Mouse (Mus musculus) limb, embryonic 12.5 days (tissue): ENCODE results near the gene Jmjd1c. TPM values are rescaled to one million over a fixed set of nuclear protein-coding genes. Genes with fewer than 3 reads are reported as not detected.

Source experiments
- ATAC-seq: fragments of 200-750 bp; cut with Nextera tagmentation; 2 replicates; pipeline ENCODE4 v1.8.0; 2017; ENCODE audit warnings: low read depth, moderate TSS enrichment; ENCODE audit not compliant: insufficient number of reproducible peaks, insufficient read depth, low FRiP score, low TSS enrichment
- H3K27ac ChIP-seq: fragments of 300-500 bp; sonication (generic); 2 replicates; pipeline ENCODE4 v1.5.1; 2016; ENCODE audit warnings: mild to moderate bottlenecking, moderate library complexity
- H3K27me3 ChIP-seq: fragments of 300-500 bp; sonication (generic); 2 replicates; pipeline ENCODE4 v1.6.1; 2016; ENCODE audit warnings: mild to moderate bottlenecking, moderate library complexity
- H3K36me3 ChIP-seq: fragments of 300-500 bp; sonication (generic); 2 replicates; pipeline ENCODE4 v1.6.1; 2016; ENCODE audit warnings: mild to moderate bottlenecking, moderate library complexity
- H3K4me1 ChIP-seq: fragments of 300-500 bp; sonication (generic); replicated peaks from 2 replicates; pipeline ENCODE4 v1.6.1; 2016
- H3K4me2 ChIP-seq: fragments of 300-500 bp; sonication (generic); 2 replicates; pipeline ENCODE4 v1.6.1; 2016; ENCODE audit warnings: mild to moderate bottlenecking, moderate library complexity
- H3K4me3 ChIP-seq: fragments of 300-500 bp; sonication (generic); replicated peaks from 2 replicates; pipeline ENCODE4 v1.5.1; 2016; ENCODE audit warnings: mild to moderate bottlenecking
- H3K9ac ChIP-seq: fragments of 300-500 bp; sonication (generic); replicated peaks from 2 replicates; pipeline ENCODE4 v1.6.1; 2016; ENCODE audit warnings: mild to moderate bottlenecking, moderate library complexity
- H3K9me3 ChIP-seq: fragments of 300-500 bp; sonication (generic); 2 replicates; pipeline ENCODE4 v1.6.1; 2016; ENCODE audit warnings: mild to moderate bottlenecking, moderate library complexity
- WGBS: fragments of 180-500 bp; shearing (Covaris S2); methylation state at CpG from one replicate; pipeline ENCODE4 v1.1.7; 2016; 5-methylcytosine and 5-hydroxymethylcytosine counted together
- polyA plus RNA-seq: library from polyadenylated mRNA; unstranded; fragments of >200 nt; fragmentation: Nextera tagmentation; extraction: Ambion mirVana; gene quantifications from 2 replicates; pipeline ENCODE4 v1.2.1, GENCODE M21; 2016

The Jmjd1c gene
- polyA plus RNA-seq, 1 experiment from 2014 or later, result 47.5 TPM

DNA sequence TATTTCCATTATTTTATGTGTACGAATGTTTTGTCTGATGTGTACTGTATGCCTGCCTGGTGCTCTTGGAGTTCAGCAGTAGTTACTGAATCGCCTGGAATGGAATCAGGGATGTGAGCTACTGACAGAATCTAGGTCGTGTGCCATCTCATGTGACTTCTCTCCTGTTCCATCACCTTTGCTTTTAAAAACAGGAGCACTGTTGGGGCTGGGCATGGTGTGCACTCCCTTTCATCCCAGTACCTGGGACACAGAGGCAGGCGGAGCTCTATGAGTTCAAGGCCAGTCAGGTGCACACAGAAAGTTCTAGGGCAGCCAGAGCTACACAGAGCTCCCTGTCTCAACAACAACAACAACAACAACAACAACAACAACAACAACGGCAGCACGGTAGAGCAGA lies 38.2 kb upstream of the Jmjd1c start:
- no peak overlapping the region for H3K9ac ChIP-seq
- 91% methylated on average over 6 of the region's 6 CpGs for WGBS
- H3K9me3 ChIP-seq, result no peaks in the 10 kb centered on the region
- no peaks in the 10 kb centered on the region for H3K27me3 ChIP-seq
- ATAC-seq, result no peak
- no peak overlapping the region for H3K4me2 ChIP-seq
- no peaks in the 10 kb centered on the region for H3K36me3 ChIP-seq
- H3K4me3 ChIP-seq, result no peak overlapping the region
- H3K4me1 ChIP-seq, result peaks cover 64% of the 10 kb centered on the region
- H3K27ac ChIP-seq, result no peak overlapping the region

DNA sequence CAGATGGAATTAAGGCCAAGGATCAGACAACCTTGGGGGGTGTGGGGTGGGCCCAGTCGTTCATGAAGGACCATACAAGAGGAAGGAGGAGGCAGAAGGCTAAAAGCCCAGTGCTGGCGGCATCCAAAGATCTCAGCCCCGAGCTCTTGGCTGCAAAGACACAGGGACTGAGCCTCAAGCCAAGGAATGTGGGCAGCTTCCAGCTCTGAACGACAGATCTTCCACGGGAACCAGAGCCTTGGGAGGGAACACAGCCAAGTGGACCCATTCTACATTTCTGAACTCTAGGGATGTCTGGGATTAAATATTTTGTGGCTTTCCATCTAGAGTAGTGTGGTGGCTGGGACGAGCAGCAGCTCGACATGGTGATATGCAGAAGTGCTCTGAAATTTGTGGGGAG lies 37.6 kb upstream of the Jmjd1c start:
- ATAC-seq, result no peak
- Histone ChIP-seq H3K4me3 (no peak overlapping the region), H3K4me2 (no peak overlapping the region), H3K27me3 (no peaks in the 10 kb centered on the region), H3K4me1 (peaks cover 59% of the 10 kb centered on the region), H3K9me3 (no peaks in the 10 kb centered on the region), H3K9ac (no peak overlapping the region), H3K36me3 (no peaks in the 10 kb centered on the region), H3K27ac (no peak overlapping the region)
- 81% methylated on average over 7 of the region's 7 CpGs for WGBS

DNA sequence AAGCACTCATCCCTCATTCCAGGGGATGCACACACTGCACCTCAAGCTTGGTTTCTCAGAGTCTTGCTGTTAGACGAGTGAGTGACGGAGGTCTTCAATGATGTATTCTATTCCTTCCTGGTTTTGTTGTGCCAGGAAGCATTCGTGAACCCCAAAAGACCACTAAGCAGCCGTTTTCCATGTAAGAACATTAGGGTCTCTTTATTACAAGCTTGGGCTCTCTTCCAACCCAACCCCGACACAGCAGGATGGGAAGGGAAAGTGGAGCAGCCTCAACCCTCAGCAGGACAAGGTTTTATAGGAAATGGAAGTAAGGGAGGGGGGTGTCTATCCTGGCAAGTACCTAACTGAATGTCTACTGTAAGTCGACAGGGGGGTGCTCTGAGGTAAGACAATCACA lies 37.2 kb upstream of the Jmjd1c start:
- Histone ChIP-seq H3K4me3 (no peak overlapping the region), H3K4me1 (peaks cover 55% of the 10 kb centered on the region), H3K9me3 (no peaks in the 10 kb centered on the region), H3K4me2 (no peak overlapping the region), H3K9ac (no peak overlapping the region), H3K36me3 (no peaks in the 10 kb centered on the region), H3K27me3 (no peaks in the 10 kb centered on the region), H3K27ac (no peak overlapping the region)
- no peak for ATAC-seq
- 59% methylated on average over 6 of the region's 6 CpGs for WGBS

GRCm38 (mm10) chr10:67061367-67061801 lies 34.5 kb upstream of the Jmjd1c start:
- H3K4me2 ChIP-seq, result peak overlapping the region; percentile 21; the same call in 1 of the 2 replicates
- peak overlapping the region; percentile 72 for H3K27ac ChIP-seq
- WGBS, result 68% methylated on average over 10 of the region's 10 CpGs
- H3K27me3 ChIP-seq, result no peaks in the 10 kb centered on the region
- no peak overlapping the region for H3K4me3 ChIP-seq
- H3K36me3 ChIP-seq, result no peaks in the 10 kb centered on the region
- no peak for ATAC-seq
- peaks cover 51% of the 10 kb centered on the region for H3K4me1 ChIP-seq
- no peaks in the 10 kb centered on the region for H3K9me3 ChIP-seq
- H3K9ac ChIP-seq, result no peak overlapping the region

DNA sequence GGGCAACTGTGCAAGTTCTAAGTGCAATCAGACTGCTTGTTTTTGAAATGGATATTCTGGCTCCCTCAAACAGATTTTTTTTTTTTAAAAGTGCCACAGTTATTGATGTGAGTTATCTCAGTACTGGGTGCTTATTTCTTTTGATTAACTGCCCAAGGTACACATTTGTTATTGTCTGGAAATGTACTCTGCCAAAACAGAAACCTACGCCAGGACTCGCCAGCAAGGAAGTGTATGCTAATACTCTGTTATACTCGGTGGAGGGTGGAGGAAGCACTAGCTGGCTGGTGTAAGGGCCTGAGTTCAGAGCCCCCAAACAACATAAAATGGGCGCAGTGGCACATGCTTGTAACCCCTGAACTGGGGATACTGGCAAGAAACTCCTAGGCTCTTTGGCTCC lies 34.1 kb upstream of the Jmjd1c start:
- Histone ChIP-seq H3K9ac (no peak overlapping the region), H3K4me3 (no peak overlapping the region), H3K27me3 (no peaks in the 10 kb centered on the region), H3K36me3 (no peaks in the 10 kb centered on the region), H3K9me3 (no peaks in the 10 kb centered on the region), H3K4me1 (peaks cover 47% of the 10 kb centered on the region), H3K27ac (peak overlapping the region; percentile 72), H3K4me2 (0 out of 2 replicates have a peak overlapping the region, but pooled peaks have one; percentile 21)
- 66% methylated on average over 4 of the region's 4 CpGs for WGBS
- ATAC-seq, result no peak

DNA sequence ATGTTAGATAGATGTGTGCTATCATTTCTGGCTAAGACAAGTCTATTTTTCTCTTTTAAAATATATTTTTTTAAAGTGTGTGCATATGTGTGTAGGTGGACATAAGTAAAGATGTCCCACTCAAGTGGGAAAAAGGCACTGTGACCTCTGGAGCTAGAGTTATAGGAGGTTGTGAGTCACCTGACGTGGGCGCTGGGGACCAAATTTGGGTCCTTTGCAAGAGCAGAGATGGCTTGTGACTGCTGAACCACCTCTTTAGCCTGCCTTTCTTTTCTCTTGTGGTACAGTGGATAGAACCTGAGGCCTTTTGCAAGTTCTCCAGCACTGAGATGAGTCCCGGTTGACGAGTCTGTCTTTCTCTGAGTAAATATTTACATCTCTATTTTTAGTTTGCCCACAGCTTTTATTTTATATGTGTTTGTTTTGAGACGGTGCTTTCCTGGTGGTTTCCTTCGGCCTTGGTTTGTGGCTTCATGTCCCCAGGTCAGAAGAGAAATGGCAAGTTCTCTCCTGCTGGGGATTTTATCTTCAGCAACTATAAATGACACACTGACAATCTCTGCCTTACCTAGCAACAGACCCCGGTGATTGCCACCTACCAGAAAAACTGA lies 30.5 kb upstream of the Jmjd1c start:
- WGBS, result 83% methylated on average over 7 of the region's 7 CpGs
- no peak overlapping the region for H3K4me2 ChIP-seq
- peaks cover 23% of the 10 kb centered on the region for H3K4me1 ChIP-seq
- H3K9me3 ChIP-seq, result no peaks in the 10 kb centered on the region
- no peaks in the 10 kb centered on the region for H3K36me3 ChIP-seq
- H3K27ac ChIP-seq, result no peak overlapping the region
- H3K27me3 ChIP-seq, result no peaks in the 10 kb centered on the region
- H3K9ac ChIP-seq, result no peak overlapping the region
- ATAC-seq, result no peak
- H3K4me3 ChIP-seq, result no peak overlapping the region

DNA sequence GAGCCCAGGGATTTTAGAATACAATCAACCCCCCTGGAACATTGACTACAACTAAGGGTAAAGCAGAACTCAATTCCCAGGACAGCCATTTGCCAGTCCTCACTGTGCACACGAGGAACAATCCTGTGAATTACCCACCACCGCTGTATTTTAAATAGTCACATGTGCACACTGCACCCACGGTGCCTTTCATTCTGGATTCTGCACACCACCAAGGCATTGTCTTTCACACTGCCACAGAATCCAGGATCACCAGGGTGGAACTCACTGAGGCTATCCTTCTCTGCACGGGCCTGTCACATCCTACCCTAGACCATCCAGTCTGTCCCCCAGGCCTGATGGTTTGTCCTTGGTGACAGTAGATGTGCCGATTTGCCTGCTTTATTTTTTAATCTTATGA lies 30.0 kb upstream of the Jmjd1c start:
- WGBS, result 67% methylated on average over 5 of the region's 5 CpGs
- no peak for ATAC-seq
- Histone ChIP-seq H3K4me2 (no peak overlapping the region), H3K27me3 (no peaks in the 10 kb centered on the region), H3K4me1 (peaks cover 18% of the 10 kb centered on the region), H3K4me3 (no peak overlapping the region), H3K9me3 (no peaks in the 10 kb centered on the region), H3K9ac (no peak overlapping the region), H3K27ac (no peak overlapping the region), H3K36me3 (no peaks in the 10 kb centered on the region)

DNA sequence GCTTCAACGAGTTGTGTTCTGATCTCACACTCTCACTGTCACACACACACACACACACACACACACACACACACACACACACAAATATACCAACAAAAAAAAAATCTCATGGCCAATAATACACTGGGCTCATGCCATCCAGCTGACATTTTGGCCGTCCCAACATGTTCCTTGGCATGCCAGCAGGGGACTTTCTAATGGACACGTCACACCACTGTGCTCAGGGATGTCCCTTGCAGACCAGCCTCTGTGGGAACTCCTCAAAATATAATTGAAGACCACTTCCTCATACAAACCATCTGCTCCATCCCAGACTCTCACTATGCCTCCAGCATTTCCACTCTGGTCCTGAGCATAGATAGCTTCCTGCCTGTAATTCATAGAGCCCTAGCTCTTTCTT lies 29.5 kb upstream of the Jmjd1c start:
- Histone ChIP-seq H3K9ac (no peak overlapping the region), H3K27me3 (no peaks in the 10 kb centered on the region), H3K9me3 (no peaks in the 10 kb centered on the region), H3K4me3 (no peak overlapping the region), H3K36me3 (no peaks in the 10 kb centered on the region), H3K27ac (no peak overlapping the region), H3K4me1 (peaks cover 15% of the 10 kb centered on the region), H3K4me2 (no peak overlapping the region)
- 67% methylated on average over 3 of the region's 3 CpGs for WGBS
- no peak for ATAC-seq

GRCm38 (mm10) chr10:67069013-67069412 lies 26.9 kb upstream of the Jmjd1c start:
- Histone ChIP-seq H3K4me1 (0 out of 2 replicates have a peak, but pooled peaks cover 7% of the 10 kb centered on the region), H3K4me2 (no peak overlapping the region), H3K27me3 (no peaks in the 10 kb centered on the region), H3K9ac (no peak overlapping the region), H3K36me3 (no peaks in the 10 kb centered on the region), H3K9me3 (no peaks in the 10 kb centered on the region), H3K27ac (0 out of 2 replicates have a peak overlapping the region, but pooled peaks have one; percentile 7), H3K4me3 (no peak overlapping the region)
- 86% methylated on average over 10 of the region's 10 CpGs for WGBS
- no peak for ATAC-seq

DNA sequence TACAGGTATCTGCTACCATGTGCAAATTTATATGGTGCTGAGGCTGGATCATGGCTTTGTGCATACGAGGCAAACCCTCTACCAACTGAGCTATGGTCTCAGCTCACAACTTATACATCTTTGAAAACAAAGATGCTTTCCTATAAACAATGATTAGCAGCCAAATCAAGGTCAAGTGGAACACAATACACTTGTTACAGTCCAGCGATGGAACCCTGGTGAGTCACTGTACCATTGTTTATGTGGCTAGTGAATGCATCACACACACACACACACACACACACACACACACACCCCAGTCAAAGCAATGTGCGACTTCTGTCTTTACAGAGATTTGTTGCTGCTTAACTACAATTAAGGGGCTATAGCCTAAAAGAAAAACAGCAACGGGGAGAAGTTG lies 24.5 kb upstream of the Jmjd1c start:
- Histone ChIP-seq H3K27me3 (no peaks in the 10 kb centered on the region), H3K27ac (no peak overlapping the region), H3K36me3 (no peaks in the 10 kb centered on the region), H3K9me3 (no peaks in the 10 kb centered on the region), H3K4me1 (peaks cover 4% of the 10 kb centered on the region), H3K9ac (no peak overlapping the region), H3K4me3 (no peak overlapping the region), H3K4me2 (no peak overlapping the region)
- 83% methylated on average over 4 of the region's 4 CpGs for WGBS
- no peak for ATAC-seq

- Histone ChIP-seq H3K4me2 (no peak overlapping the region), H3K9ac (no peak overlapping the region), H3K36me3 (no peaks in the 10 kb centered on the region), H3K27me3 (no peaks in the 10 kb centered on the region), H3K4me1 (peaks cover 9% of the 10 kb centered on the region), H3K4me3 (no peak overlapping the region), H3K9me3 (no peaks in the 10 kb centered on the region), H3K27ac (no peak overlapping the region)
- WGBS, result 87% methylated on average over 5 of the region's 5 CpGs
- no peak for ATAC-seq
These were observed 24.0 kb upstream of the Jmjd1c start for GRCm38 (mm10) chr10:67071884-67072283.

GRCm38 (mm10) chr10:67072600-67072999 lies 23.3 kb upstream of the Jmjd1c start:
- no peak for ATAC-seq
- no peak overlapping the region for H3K4me3 ChIP-seq
- no peaks in the 10 kb centered on the region for H3K27me3 ChIP-seq
- H3K27ac ChIP-seq, result no peak overlapping the region
- H3K4me2 ChIP-seq, result no peak overlapping the region
- no peaks in the 10 kb centered on the region for H3K36me3 ChIP-seq
- H3K9me3 ChIP-seq, result no peaks in the 10 kb centered on the region
- WGBS, result 91% methylated on average over 4 of the region's 4 CpGs
- H3K9ac ChIP-seq, result no peak overlapping the region
- H3K4me1 ChIP-seq, result peaks cover 10% of the 10 kb centered on the region
